ENCODE assay signal across 9 mouse cellular contexts in genomic region chr12:33315804-33316203, GRCm38 (mm10).
A peak's percentile ranks its signal among the peaks of the same experiment; 100 is the strongest.
DNase-seq lines count a peak whose midpoint lies in the region; ATAC-seq lines count a peak whose summit lies in the region.
"Had no signal": no experiment of that assay in that cellular context is flagged by ENCODE, and none has a peak within 500 bp of the region (broad histone marks: within the 10 kb centered on the region; RNA-seq: fewer than 3 reads in every experiment).

No protein-coding gene starts in this region.

- H3K27ac ChIP-seq in heart, embryonic 10.5 days = peak overlapping the region; percentile 30; the same call in 1 of the 2 replicates
- H3K27ac ChIP-seq in macrophage = peak overlapping the region; percentile 81

- peaks cover 83% of the 10 kb centered on the region for H3K79me2 ChIP-seq in macrophage (ENCODE audit: inconsistent target)

- H3K4me3 ChIP-seq in heart, embryonic 10.5 days = no peak overlapping the region
- H3K4me3 ChIP-seq in macrophage (ENCODE audit: inconsistent target) = peak overlapping the region; percentile 58
- H3K4me3 ChIP-seq: myocyte had no signal

- peak; percentile 66 for ATAC-seq in inflammation-experienced regulatory T-cells, adult 6 months

- DNase-seq in heart, embryonic 10.5 days (ENCODE audit: low spot score) = no peak
- DNase-seq in heart, postnatal 10 days = no peak
- peak; percentile 59 for DNase-seq in A20 (ENCODE audit: low read depth, low spot score)
- DNase-seq in layer of hippocampus, adult 18-20 months (ENCODE audit: low spot score in 2 of 2) = no peak
- no peak for DNase-seq in adrenal gland, adult 2 months
- DNase-seq in embryo, embryonic 10.5 days (ENCODE audit: low spot score) = no peak

- H3K27me3 ChIP-seq in heart, embryonic 10.5 days (ENCODE audit: insufficient read depth, poor library complexity, severe bottlenecking) = no peaks in the 10 kb centered on the region

- peaks cover 44% of the 10 kb centered on the region for H3K4me1 ChIP-seq in heart, embryonic 10.5 days

- no peaks in the 10 kb centered on the region for H3K36me3 ChIP-seq in heart, embryonic 10.5 days
- H3K36me3 ChIP-seq in macrophage (ENCODE audit: inconsistent target) = no peaks in the 10 kb centered on the region; the same call in 1 of the 2 replicates

- 71% methylated on average over 5 of the region's 5 CpGs for WGBS in heart, embryonic 10.5 days
- 7% methylated on average over 5 of the region's 5 CpGs for WGBS in macrophage (ENCODE audit: missing documents)

- no peaks in the 10 kb centered on the region for H3K9me3 ChIP-seq in heart, embryonic 10.5 days

- intact Hi-C loops in heart, postnatal 10 days (cut with DNase I) = no loop called here
